Comparison of ENCODE assay signal across 25 mouse cellular contexts in genomic region chr16:38762401-38762800, GRCm38 (mm10). TPM values are rescaled to one million over a fixed set of nuclear protein-coding genes. Genes with fewer than 3 reads are reported as not detected.
DNase-seq lines count a peak whose midpoint lies in the region; ATAC-seq and TF ChIP-seq lines count a peak whose summit lies in the region.
"Had no signal": no experiment of that assay in that cellular context is flagged by ENCODE, and none has a peak within 500 bp of the region (broad histone marks: within the 10 kb centered on the region; RNA-seq: fewer than 3 reads in every experiment).

No protein-coding gene starts in this region.

- peaks cover 20% of the 10 kb centered on the region; the same call in 1 of the 2 replicates for H3K36me3 ChIP-seq in lung, postnatal 0 days (ENCODE audit: insufficient read depth, low read length)
- H3K36me3 ChIP-seq in limb, embryonic 10.5 days, result peaks cover 31% of the 10 kb centered on the region

- no peak overlapping the region for H3K4me2 ChIP-seq in lung, postnatal 0 days (replicated peaks; ENCODE audit: low read depth, low read length)
- H3K4me2 ChIP-seq: embryonic facial prominence, embryonic 13.5 days; embryonic facial prominence, embryonic 15.5 days; forebrain, embryonic 12.5 days had no signal

- ATAC-seq in lung, postnatal 0 days, result peak; percentile 54
- ATAC-seq: forebrain, embryonic 14.5 days had no signal

- TF ChIP-seq EP300 in lung, postnatal 0 days (IDR thresholded peaks at IDR 0.05), result peak; percentile 55; the same call in 1 of the 2 replicates

- peak overlapping the region; percentile 11; the same call in 1 of the 2 replicates for H3K27ac ChIP-seq in layer of hippocampus, adult 2 months
- H3K27ac ChIP-seq in lung, postnatal 0 days (ENCODE audit: low read length), result peak overlapping the region; percentile 62
- no peak overlapping the region for H3K27ac ChIP-seq in limb, embryonic 10.5 days
- H3K27ac ChIP-seq: embryonic facial prominence, embryonic 13.5 days; embryonic facial prominence, embryonic 15.5 days; forebrain, embryonic 10.5 days; forebrain, embryonic 12.5 days had no signal

- peaks cover 12% of the 10 kb centered on the region; the same call in 1 of the 2 replicates for H3K4me1 ChIP-seq in lung, postnatal 0 days (ENCODE audit: insufficient read depth, low read depth, low read length)
- H3K4me1 ChIP-seq in limb, embryonic 10.5 days, result peaks cover 15% of the 10 kb centered on the region
- H3K4me1 ChIP-seq: embryonic facial prominence, embryonic 15.5 days; forebrain, embryonic 12.5 days had no signal

- no peak overlapping the region for H3K4me3 ChIP-seq in layer of hippocampus, adult 2 months
- no peak overlapping the region for H3K4me3 ChIP-seq in lung, postnatal 0 days (ENCODE audit: low read depth, low read length)
- H3K4me3 ChIP-seq in limb, embryonic 10.5 days, result no peak overlapping the region
- H3K4me3 ChIP-seq: embryonic facial prominence, embryonic 13.5 days; embryonic facial prominence, embryonic 15.5 days; erythroblast, embryonic 14.5 days; forebrain, embryonic 10.5 days; forebrain, embryonic 12.5 days had no signal

- 57% methylated on average over 8 of the region's 8 CpGs for WGBS in lung, postnatal 0 days
- WGBS in limb, embryonic 10.5 days, result 89% methylated on average over 8 of the region's 8 CpGs

- no peaks in the 10 kb centered on the region for H3K27me3 ChIP-seq in lung, postnatal 0 days (replicated peaks; ENCODE audit: insufficient read depth, low read length)
- no peaks in the 10 kb centered on the region for H3K27me3 ChIP-seq in limb, embryonic 10.5 days (ENCODE audit: low read depth, poor library complexity, severe bottlenecking)
- H3K27me3 ChIP-seq: embryonic facial prominence, embryonic 13.5 days; embryonic facial prominence, embryonic 15.5 days; forebrain, embryonic 12.5 days had no signal

- H3K9me3 ChIP-seq in lung, postnatal 0 days (ENCODE audit: low read length), result no peaks in the 10 kb centered on the region
- no peaks in the 10 kb centered on the region for H3K9me3 ChIP-seq in limb, embryonic 10.5 days (replicated peaks)
- H3K9me3 ChIP-seq: embryonic facial prominence, embryonic 13.5 days; embryonic facial prominence, embryonic 15.5 days; forebrain, embryonic 10.5 days; forebrain, embryonic 12.5 days had no signal

- no peak overlapping the region for H3K9ac ChIP-seq in lung, postnatal 0 days (replicated peaks; ENCODE audit: low read depth)
- H3K9ac ChIP-seq: embryonic facial prominence, embryonic 13.5 days; embryonic facial prominence, embryonic 15.5 days; forebrain, embryonic 12.5 days had no signal

- no peak for TF ChIP-seq CTCF in layer of hippocampus, adult 2 months (conservative IDR thresholded peaks at IDR 0.05)
- no peak for TF ChIP-seq CTCF in lung, postnatal 0 days (IDR thresholded peaks at IDR 0.05)

- DNase-seq in layer of hippocampus, adult 2 months (ENCODE audit: low spot score in 2 of 2), result no peak
- DNase-seq in layer of hippocampus, postnatal 10 days (ENCODE audit: low spot score in 2 of 2), result no peak
- peak; percentile 82 for DNase-seq in lung, postnatal 0 days (ENCODE audit: low spot score)
- no peak for DNase-seq in lung, adult 18-20 months
- DNase-seq in urinary bladder, adult 2 months (ENCODE audit: low spot score), result peak; percentile 12
- no peak for DNase-seq in urinary bladder, postnatal 14 days (ENCODE audit: low spot score)
- peak; percentile 45 for DNase-seq in lung, postnatal 36 days
- DNase-seq in limb, embryonic 10.5 days (ENCODE audit: low spot score), result no peak
- DNase-seq: adrenal gland, adult 2 months; adrenal gland, postnatal 10 days; adrenal gland, postnatal 25 days; cerebellum, adult 11 months; cerebellum, adult 18-20 months; cerebellum, adult 8-10 months; cerebellum, adult 9-11 months; cerebellum, postnatal 14 days; cerebellum, postnatal 36 days; embryo, embryonic 11 days had no signal

RNA-seq across cellular contexts. Expression of gene B4galt4, which starts 20.3 kb away (rescaled TPM):
- total RNA-seq in layer of hippocampus, adult 2 months (2021), result 10 to 100 TPM; 34.3 to 39.7 TPM
- total RNA-seq in layer of hippocampus, postnatal 10 days (2021), result 10 to 100 TPM; 27.7 to 31.2 TPM
- 49.0 and 50.0 TPM in 2 replicates for polyA plus RNA-seq in lung, postnatal 0 days (2015; fragmentation: Nextera tagmentation; extraction: Ambion mirVana)
- polyA plus RNA-seq in urinary bladder, adult 2 months (2012; rRNA removed), result 16.6 and 17.2 TPM in 2 replicates
- 19.2 and 23.0 TPM in 2 replicates for polyA plus RNA-seq in limb, embryonic 10.5 days (2016; fragmentation: Nextera tagmentation; extraction: Ambion mirVana)
- total RNA-seq: MEL had no signal
- polyA plus RNA-seq: erythroblast, embryonic 14.5 days had no signal

RNA-seq across cellular contexts. Expression of gene Upk1b, which starts 37.7 kb away (rescaled TPM):
- 1 to 10 TPM; 1.6 to 1.7 TPM for total RNA-seq in layer of hippocampus, adult 2 months (2021)
- total RNA-seq in layer of hippocampus, postnatal 10 days (2021), result under 1 TPM; 0.30 to 0.80 TPM
- 61.3 and 71.6 TPM in 2 replicates for polyA plus RNA-seq in lung, postnatal 0 days (2015; fragmentation: Nextera tagmentation; extraction: Ambion mirVana)
- polyA plus RNA-seq in urinary bladder, adult 2 months (2012; rRNA removed), result 1,242 and 1,579 TPM in 2 replicates
- 1.8 and 3.4 TPM in 2 replicates for polyA plus RNA-seq in limb, embryonic 10.5 days (2016; fragmentation: Nextera tagmentation; extraction: Ambion mirVana)
- total RNA-seq: MEL had no signal
- polyA plus RNA-seq: erythroblast, embryonic 14.5 days; forebrain, embryonic 14.5 days had no signal

RNA-seq across cellular contexts. Expression of gene Arhgap31, which starts 49.3 kb away (rescaled TPM):
- total RNA-seq in layer of hippocampus, adult 2 months (2021), result 10 to 100 TPM; 17.9 to 18.5 TPM
- total RNA-seq in layer of hippocampus, postnatal 10 days (2021), result 10 to 100 TPM; 21.1 to 24.2 TPM
- polyA plus RNA-seq in lung, postnatal 0 days (2015; fragmentation: Nextera tagmentation; extraction: Ambion mirVana), result 19.2 and 23.6 TPM in 2 replicates
- polyA plus RNA-seq in urinary bladder, adult 2 months (2012; rRNA removed), result 7.8 and 13.3 TPM in 2 replicates
- polyA plus RNA-seq in limb, embryonic 10.5 days (2016; fragmentation: Nextera tagmentation; extraction: Ambion mirVana), result 6.3 and 6.7 TPM in 2 replicates

Comparison
In these comparisons a context has a peak if more than half of its experiments do, and no peak if none do; other contexts are left out.
1. DNase-seq: peak in lung, postnatal 0 days (single experiment), urinary bladder, adult 2 months (single experiment) and lung, postnatal 36 days (single experiment); none in layer of hippocampus, adult 2 months (0 of 2), layer of hippocampus, postnatal 10 days (0 of 2), lung, adult 18-20 months (0 of 2), urinary bladder, postnatal 14 days (single experiment) and limb, embryonic 10.5 days (single experiment).
2. RNA of gene Upk1b, which starts 37.7 kb away (polyA plus RNA-seq): 1,242 to 1,579 TPM in urinary bladder, adult 2 months; 61.3 to 71.6 TPM in lung, postnatal 0 days and 1.8 to 3.4 TPM in limb, embryonic 10.5 days; every median in the first group is over 10 times any median in the second.